Mouse (Mus musculus) thymus, postnatal 14 days (tissue): Measurements from ENCODE around the gene Kcnip4.

Experiments used
- DNase-seq: peaks from one replicate; pipeline ENCODE4 v3.0.0; 2021

The Kcnip4 gene

GRCm38 (mm10) chr5:48371890-48372766, 1152.6 kb downstream of the Kcnip4 start:
- DNase-seq, result peak; percentile 94

- no peak for DNase-seq
Observed at GRCm38 (mm10) chr5:48349309-48349708, 1175.4 kb downstream of the Kcnip4 start.

DNA sequence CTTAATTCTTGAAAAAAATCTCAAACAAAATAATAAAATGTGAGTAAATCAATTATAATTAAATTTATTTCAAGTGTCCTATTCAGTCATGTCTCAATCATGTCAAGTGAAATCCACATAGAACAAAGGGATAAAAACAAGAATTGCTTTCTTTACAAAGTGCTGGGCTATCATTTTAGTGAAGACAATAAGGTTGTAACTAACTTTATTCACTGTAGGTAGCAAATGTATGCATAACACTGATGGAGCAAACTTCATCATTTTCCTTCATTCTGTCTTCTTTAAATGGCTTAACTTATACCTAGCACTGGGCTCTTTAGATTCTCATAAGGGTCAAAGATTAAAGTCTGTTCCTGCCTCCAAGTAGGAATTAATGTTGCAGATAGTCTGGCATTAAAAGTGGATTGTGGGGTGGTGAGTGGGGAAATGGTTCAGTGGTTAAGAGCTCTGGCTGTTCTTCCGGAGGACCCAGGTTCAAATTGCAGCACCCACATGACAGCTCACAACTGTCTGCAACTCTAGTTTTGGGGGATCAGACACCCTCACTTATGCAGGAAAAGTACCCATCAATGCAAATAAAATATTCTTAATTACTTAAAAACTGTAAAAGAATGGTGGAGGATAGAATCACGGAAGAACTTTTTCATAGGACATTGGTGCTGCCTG, 1178.6 kb downstream of the Kcnip4 start:
- no peak for DNase-seq

DNA sequence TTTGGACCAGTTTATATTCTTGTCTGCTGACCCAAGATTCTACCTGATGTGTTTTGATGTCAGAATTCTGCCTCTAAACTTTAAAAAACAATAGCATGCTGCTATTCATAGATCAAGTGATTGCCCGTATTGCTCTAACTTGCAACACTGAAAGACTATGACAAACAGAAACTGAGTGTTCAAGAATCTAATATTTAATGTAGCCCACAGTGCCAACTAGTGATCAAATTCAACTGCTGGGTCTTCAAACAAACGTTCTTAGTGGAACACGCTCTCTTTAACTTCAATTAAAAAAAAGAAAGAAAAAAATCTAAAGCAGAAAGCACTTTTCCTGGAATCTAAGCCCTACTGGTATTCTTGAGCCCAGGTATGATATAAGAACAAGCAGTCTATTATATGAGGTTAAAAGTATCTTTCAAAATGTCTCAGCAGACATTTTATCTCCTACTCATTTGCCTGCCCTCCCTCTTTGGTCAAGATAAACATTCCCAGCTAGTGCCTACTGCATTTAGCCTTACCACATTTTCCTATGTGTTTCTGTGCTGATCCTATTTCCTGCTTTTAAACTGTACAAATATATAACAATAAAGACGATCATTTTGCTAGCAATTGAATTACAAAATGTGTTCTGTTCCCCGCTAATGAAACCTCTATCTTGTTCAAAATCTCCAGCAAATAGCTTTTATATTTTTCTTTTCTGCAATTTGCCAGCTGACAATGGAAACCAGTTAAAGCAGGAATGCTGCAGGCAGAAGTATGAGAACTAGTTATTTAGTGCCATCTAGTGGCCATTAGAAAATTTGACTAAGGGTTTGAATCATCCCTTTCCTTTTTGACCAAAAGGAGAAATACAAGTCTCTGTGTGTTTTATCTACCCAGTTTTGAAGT, 1179.4 kb downstream of the Kcnip4 start:
- no peak for DNase-seq

DNA sequence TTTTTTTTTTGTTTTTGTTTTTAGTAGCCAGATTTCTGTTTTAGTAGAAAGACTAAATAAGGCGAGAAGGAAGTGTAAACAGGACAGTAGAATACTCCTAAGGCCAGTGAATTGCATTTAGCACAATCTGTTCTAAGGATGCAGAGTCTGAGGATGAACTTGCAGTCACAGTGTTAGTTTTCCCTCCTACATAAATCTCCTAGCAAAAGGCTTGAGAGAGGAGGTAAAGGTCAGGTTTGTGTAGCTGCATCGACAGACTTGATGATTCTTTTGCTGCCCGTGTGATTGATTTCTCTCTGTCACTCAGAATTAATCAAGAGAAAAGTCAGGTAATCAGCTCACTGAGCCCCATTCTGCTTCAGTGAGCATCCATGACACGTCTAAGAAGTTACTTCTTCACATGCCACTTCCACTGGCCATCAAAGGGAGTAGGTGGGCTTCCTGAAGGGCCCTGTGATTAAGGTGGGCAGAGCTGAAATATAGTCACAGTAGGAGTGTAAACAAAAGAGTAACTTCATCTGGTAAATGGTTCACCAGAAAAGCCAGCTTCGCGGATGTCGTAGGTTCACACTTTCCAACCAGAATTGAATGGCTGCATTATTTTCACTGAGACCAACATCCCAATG, 1183.8 kb downstream of the Kcnip4 start:
- no peak for DNase-seq
